Mouse (Mus musculus): ENCODE data around the gene Vmn2r-ps159. TPM values are rescaled to one million over a fixed set of nuclear protein-coding genes. Genes with fewer than 3 reads are reported as not detected.
A peak's percentile ranks its signal among the peaks of the same experiment; 100 is the strongest.
"Not testable (repeated sequence)": the region's sequence is repeated elsewhere in the genome, so short reads cannot be mapped to it uniquely, and the experiment has no call there.

The Vmn2r-ps159 gene
- total RNA-seq (2017) = not detected in 2 replicates

DNA sequence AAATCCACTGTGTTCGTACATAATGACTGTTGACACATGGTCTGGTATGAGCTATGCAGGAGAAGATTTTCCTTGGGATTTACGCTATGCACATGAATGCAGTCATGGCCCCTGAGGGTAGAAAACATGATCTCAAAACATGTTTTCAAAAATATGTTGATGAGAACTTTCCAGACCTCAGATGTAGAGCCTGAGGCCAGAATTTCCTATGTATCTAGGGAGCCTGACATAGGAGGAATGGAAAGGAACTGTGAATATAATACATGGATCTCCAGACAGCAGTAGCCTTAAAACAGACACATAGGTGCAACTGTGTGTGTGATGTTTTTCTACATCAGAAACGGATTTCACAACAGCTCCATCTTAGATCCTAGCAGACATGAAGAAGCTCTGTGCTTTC is at the start of gene Vmn2r-ps159:
Vmn2r-ps159 (plus strand) TSS at position 301 of the 400 bp plus-strand sequence.
- ATAC-seq (ENCODE audit: extremely low read depth, insufficient number of reproducible peaks, low FRiP score, poor library complexity, severe bottlenecking) = not testable (repeated sequence)

DNA sequence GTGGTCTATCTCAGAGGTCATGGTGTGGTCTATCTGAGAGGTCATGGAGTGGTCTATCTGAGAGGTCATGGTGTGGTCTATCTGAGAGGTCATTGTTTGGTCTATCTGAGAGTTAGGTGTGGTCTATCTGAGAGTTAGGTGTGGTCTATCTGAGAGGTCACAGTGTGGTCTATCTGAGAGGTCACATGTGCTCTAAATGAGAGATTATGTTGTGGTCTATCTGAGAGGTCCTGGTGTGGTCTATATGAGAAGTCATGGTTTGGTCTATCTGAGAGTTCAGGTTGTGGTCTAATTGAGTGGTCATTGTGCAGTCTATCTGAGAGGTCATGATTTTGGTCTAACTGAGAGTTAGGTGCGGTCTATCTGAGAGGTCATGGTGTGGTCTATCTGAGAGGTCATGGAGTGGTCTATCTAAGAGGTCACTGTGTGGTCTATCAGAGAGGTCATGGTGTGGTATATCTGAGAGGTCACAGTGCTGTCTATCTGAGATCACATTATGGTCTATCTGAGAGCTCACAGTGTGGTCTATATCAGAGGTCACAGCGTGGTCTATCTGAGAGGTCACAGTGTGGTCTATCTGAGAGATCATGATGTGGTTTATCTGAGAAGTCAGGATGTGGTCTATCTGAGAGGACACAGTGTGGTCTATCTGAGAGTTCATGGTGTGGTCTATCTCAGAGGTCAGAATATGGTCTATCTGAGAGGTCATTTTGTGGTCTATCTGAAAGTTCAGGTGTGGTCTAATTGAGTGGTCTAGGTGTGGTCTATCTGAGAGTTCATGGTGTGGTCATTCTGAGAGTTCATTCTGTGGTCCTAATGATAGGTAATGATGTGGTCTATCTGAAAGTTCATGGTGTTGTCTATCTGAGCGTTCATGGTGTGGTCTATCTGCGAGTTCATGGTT is 10.9 kb downstream of the Vmn2r-ps159 start:
- ATAC-seq (ENCODE audit: extremely low read depth, insufficient number of reproducible peaks, low FRiP score, poor library complexity, severe bottlenecking) = peak; percentile 18; the same call in 1 of the 2 replicates

DNA sequence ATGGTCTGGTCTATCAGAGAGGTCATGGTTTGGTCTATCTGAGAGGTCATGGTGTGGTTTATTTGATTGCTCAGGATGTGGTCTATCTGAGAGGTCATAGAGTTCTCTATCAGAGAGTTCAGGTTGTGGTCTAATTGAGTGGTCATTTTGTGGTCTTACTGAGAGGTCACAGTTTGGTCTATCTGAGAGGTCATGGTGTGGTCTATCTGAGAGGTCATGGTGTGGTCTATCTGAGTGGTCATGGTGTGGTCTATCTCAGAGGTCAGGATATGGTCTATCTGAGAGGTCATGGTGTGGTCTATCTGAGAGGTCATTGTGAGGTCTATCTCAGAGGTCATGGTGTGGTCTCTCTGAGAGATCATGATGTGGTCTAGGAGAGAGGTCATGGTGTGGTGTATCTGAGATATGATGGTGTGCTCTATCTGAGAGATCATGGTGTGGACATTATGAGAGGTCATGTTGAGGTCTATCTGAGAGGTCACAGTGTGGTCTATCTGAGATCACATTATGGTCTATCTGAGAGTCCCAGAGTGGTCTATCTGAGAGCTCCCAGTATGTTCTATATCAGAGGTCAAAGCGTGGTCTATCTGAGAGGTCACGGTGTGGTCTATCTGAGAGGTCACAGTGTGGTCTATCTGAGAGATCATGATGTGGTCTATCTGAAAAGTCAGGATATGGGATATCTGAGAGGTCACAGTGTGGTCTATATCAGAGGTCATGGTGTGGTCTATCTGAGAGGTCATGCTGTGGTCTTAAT is 11.8 kb downstream of the Vmn2r-ps159 start:
- ATAC-seq (ENCODE audit: extremely low read depth, insufficient number of reproducible peaks, low FRiP score, poor library complexity, severe bottlenecking) = peak; percentile 49

DNA sequence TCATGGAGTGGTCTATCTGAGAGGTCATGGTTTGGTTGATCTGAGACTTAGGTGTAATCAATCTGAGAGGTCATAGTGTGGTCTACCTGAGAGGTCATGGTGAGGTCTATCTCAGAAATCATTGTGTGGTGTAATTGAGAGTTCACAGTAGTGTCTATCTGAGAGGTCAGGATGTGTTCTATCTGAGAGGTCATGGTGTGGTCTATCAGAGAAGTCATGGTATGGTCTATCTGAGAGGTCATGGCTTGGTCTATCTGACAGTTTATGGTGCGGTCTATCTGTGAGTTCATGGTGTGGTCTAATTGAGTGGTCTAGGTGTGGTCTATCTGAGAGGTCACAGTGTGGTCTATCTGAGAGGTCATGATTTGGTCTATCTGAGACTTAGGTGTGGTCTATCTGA is 12.4 kb downstream of the Vmn2r-ps159 start:
- no peak; the same call in 1 of the 2 replicates for ATAC-seq (ENCODE audit: extremely low read depth, insufficient number of reproducible peaks, low FRiP score, poor library complexity, severe bottlenecking)

DNA sequence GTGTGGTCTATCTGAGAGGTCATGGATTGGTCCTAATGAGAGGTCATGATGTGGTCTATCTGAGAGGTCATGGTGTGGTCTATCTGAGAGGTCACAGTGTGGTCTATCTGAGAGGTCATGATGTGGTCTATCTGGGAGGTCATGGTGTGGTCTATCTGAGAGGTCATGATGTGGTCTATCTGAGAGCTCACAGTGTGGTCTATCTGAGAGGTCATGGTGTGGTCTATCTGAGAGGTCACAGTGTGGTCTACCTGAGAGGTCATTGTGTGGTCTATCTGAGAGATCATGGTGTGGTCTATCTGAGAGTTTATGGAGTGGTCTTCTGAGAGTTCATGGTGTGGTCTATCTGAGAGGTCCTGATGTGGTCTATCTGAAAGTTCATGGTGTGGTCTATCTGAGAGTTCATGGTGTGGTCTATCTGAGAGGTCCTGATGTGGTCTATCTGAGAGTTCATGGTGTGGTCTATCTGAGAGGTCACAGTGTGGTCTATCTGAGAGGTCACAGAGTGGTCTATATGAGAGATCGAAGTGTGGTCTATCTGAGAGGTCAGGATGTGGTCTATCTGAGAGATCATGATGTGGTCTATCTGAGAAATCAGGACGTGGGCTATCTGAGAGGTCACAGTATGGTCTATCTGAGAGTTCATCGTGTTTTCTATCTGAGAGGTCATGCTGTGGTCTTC is 26.0 kb downstream of the Vmn2r-ps159 start:
- peak; percentile 44; the same call in 1 of the 2 replicates for ATAC-seq (ENCODE audit: extremely low read depth, insufficient number of reproducible peaks, low FRiP score, poor library complexity, severe bottlenecking)

Other genes with a start within 250 kb of the Vmn2r-ps159 start
- 32.6 and 33.3 TPM in 2 replicates for gene 9430015G10Rik, start 221.1 kb upstream of the Vmn2r-ps159 start, total RNA-seq (2017)
- gene Rnf223, start 200.6 kb upstream of the Vmn2r-ps159 start, total RNA-seq (2017) = 0.25 and 0.58 TPM in 2 replicates
- gene Agrn, start 133.6 kb upstream of the Vmn2r-ps159 start, total RNA-seq (2017) = 7.9 and 9.8 TPM in 2 replicates
- 30.3 and 40.1 TPM in 2 replicates for gene Isg15, start 130.3 kb upstream of the Vmn2r-ps159 start, total RNA-seq (2017)
- gene AW011738, start 127.8 kb upstream of the Vmn2r-ps159 start, total RNA-seq (2017) = 17.6 and 20.4 TPM in 2 replicates
- 1.4 and 1.7 TPM in 2 replicates for gene Perm1, start 115.2 kb upstream of the Vmn2r-ps159 start, total RNA-seq (2017)
- 22.8 and 23.6 TPM in 2 replicates for gene Plekhn1, start 96.2 kb upstream of the Vmn2r-ps159 start, total RNA-seq (2017)
- gene Noc2l, start 95.1 kb upstream of the Vmn2r-ps159 start, total RNA-seq (2017) = 58.7 and 59.8 TPM in 2 replicates
- 0.37 TPM in 1 of 2 replicates, not detected in the other for gene Samd11, start 75.4 kb upstream of the Vmn2r-ps159 start, total RNA-seq (2017)

Measured in neutrophil, adult 5-6 weeks (primary cell).